Mouse (Mus musculus) CH12.LX (cell line): ENCODE measurements at regions not wholly inside any gene's neighbourhood (a gene's known extent, or its start where the extent isn't known, plus 50 kb on each side); places are given as distances from the start of the nearest gene placed in this dataset.

Source experiments
- DNase-seq: peaks from one replicate; pipeline ENCODE4 v3.0.0-alpha.2; 2013; ENCODE audit errors: extremely low read depth
- H3K27ac ChIP-seq: 2 replicates; pipeline ENCODE4 v1.5.1; 2012; ENCODE audit warnings: low read depth, mild to moderate bottlenecking, control low read depth, moderate library complexity; ENCODE audit not compliant: insufficient read depth
- H3K27me3 ChIP-seq: replicated peaks from 2 replicates; pipeline ENCODE3; 2012; ENCODE audit warnings: inconsistent platforms
- H3K36me3 ChIP-seq, 2 experiments: replicated peaks in 1 of 2; 2 replicates each; pipeline versions ENCODE3 to v1.6.1; 2012; ENCODE audit warnings: inconsistent platforms in 1 of 2, low read length in 1 of 2, mild to moderate bottlenecking in 1 of 2, mixed read lengths in 1 of 2, moderate library complexity in 1 of 2; ENCODE audit not compliant: control insufficient read depth in 1 of 2, insufficient read depth in 1 of 2
- H3K4me1 ChIP-seq, 2 experiments: 2 replicates each; pipeline ENCODE4 v1.6.1; 2012; ENCODE audit warnings: inconsistent platforms in 1 of 2, moderate library complexity in 1 of 2; ENCODE audit not compliant: insufficient read depth in 2 of 2, control insufficient read depth in 1 of 2
- H3K4me2 ChIP-seq: 2 replicates; pipeline ENCODE4 v1.6.1; 2012; ENCODE audit warnings: low read depth, mild to moderate bottlenecking, control low read depth; ENCODE audit not compliant: poor library complexity, insufficient read depth, severe bottlenecking
- H3K4me3 ChIP-seq, 3 experiments: fragments of 150-350 bp in 1 of 3; sonication (generic) in 1 of 3; replicated peaks in 1 of 3; 2 replicates each; pipeline versions ENCODE3 to v1.5.1; 2011 to 2012; ENCODE audit warnings: low read depth in 2 of 3, low read length in 2 of 3, mild to moderate bottlenecking in 2 of 3, moderate library complexity in 2 of 3, control low read depth in 1 of 3, improper control_type of control experiment in 1 of 3, inconsistent platforms in 1 of 3, mixed read lengths in 1 of 3; ENCODE audit not compliant: poor library complexity in 1 of 3
- H3K79me2 ChIP-seq: replicated peaks from 2 replicates; pipeline ENCODE4 v1.6.1; 2012; ENCODE audit warnings: mild to moderate bottlenecking, moderate library complexity; ENCODE audit not compliant: control insufficient read depth, poor library complexity, insufficient read depth, severe bottlenecking; ENCODE audit errors: extremely low read depth
- H3K9ac ChIP-seq: 2 replicates; pipeline ENCODE4 v1.6.1; 2012; ENCODE audit warnings: low read depth, mild to moderate bottlenecking, control low read depth, moderate library complexity; ENCODE audit not compliant: insufficient read depth
- H3K9me3 ChIP-seq: replicated peaks from 2 replicates; pipeline ENCODE3; 2012; ENCODE audit warnings: low read length, inconsistent platforms, mixed read lengths
- BHLHE40 ChIP-seq: IDR thresholded peaks from 2 replicates; pipeline ENCODE4 v1.6.1; 2011; ENCODE audit warnings: mild to moderate bottlenecking, low read depth, low read length, improper control_type of control experiment
- CTCF ChIP-seq, 2 experiments: IDR thresholded peaks in 1 of 2; conservative IDR thresholded peaks in 1 of 2; 2 replicates each; pipeline ENCODE4 v1.5.1; 2011 to 2012; ENCODE audit warnings: low read depth in 2 of 2, low read length in 2 of 2, improper control_type of control experiment in 1 of 2, inconsistent platforms in 1 of 2, mild to moderate bottlenecking in 1 of 2, moderate library complexity in 1 of 2
- E2F4 ChIP-seq: IDR thresholded peaks from 2 replicates; pipeline ENCODE4 v1.6.1; 2011; ENCODE audit warnings: low read depth, low read length, improper control_type of control experiment; ENCODE audit not compliant: insufficient replicate concordance
- EP300 ChIP-seq: IDR thresholded peaks from 2 replicates; pipeline ENCODE4 v1.6.1; 2011; ENCODE audit warnings: low read length, improper control_type of control experiment
- ETS1 ChIP-seq: conservative IDR thresholded peaks from 2 replicates; pipeline ENCODE4 v1.6.1; 2012; ENCODE audit warnings: low read depth, mild to moderate bottlenecking, inconsistent platforms, low read length, improper control_type of control experiment, moderate library complexity
- GABPA ChIP-seq: IDR thresholded peaks from 2 replicates; pipeline ENCODE4 v1.6.1; 2012; ENCODE audit warnings: low read depth, low read length, improper control_type of control experiment, inconsistent platforms; ENCODE audit not compliant: insufficient replicate concordance
- HCFC1 ChIP-seq: IDR thresholded peaks from 2 replicates; pipeline ENCODE4 v1.6.1; 2012; ENCODE audit warnings: low read depth, mild to moderate bottlenecking, inconsistent platforms, low read length, improper control_type of control experiment
- IRF4 ChIP-seq: IDR thresholded peaks from 2 replicates; pipeline ENCODE4 v1.6.1; 2014; ENCODE audit warnings: low read depth, mild to moderate bottlenecking, inconsistent platforms, low read length, improper control_type of control experiment
- MAFK ChIP-seq: IDR thresholded peaks from 2 replicates; pipeline ENCODE4 v1.6.1; 2011; ENCODE audit warnings: low read length, improper control_type of control experiment; ENCODE audit not compliant: insufficient replicate concordance
- MEF2A ChIP-seq: IDR thresholded peaks from 2 replicates; pipeline ENCODE4 v1.6.1; 2014; ENCODE audit warnings: low read depth, mild to moderate bottlenecking, inconsistent platforms, low read length, improper control_type of control experiment, borderline replicate concordance
- MXI1 ChIP-seq: IDR thresholded peaks from 2 replicates; pipeline ENCODE4 v1.6.1; 2011; ENCODE audit warnings: mild to moderate bottlenecking, low read depth, low read length, improper control_type of control experiment
- MYC ChIP-seq: IDR thresholded peaks from 2 replicates; pipeline ENCODE4 v1.6.1; 2011; ENCODE audit warnings: low read depth, mild to moderate bottlenecking, improper control_type of control experiment, low read length
- NRF1 ChIP-seq: IDR thresholded peaks from 2 replicates; pipeline ENCODE4 v1.6.1; 2014; ENCODE audit warnings: low read depth, mild to moderate bottlenecking, inconsistent platforms, low read length, improper control_type of control experiment, moderate library complexity
- PAX5 ChIP-seq: IDR thresholded peaks from 2 replicates; pipeline ENCODE4 v1.6.1; 2012; ENCODE audit warnings: low read length, inconsistent platforms, mixed read lengths
- POLR2A ChIP-seq: IDR thresholded peaks from 2 replicates; pipeline ENCODE4 v1.6.1; 2011; ENCODE audit warnings: low read depth, mild to moderate bottlenecking, improper control_type of control experiment, low read length
- RAD21 ChIP-seq: IDR thresholded peaks from 2 replicates; pipeline ENCODE4 v1.6.1; 2011; ENCODE audit warnings: low read depth, mild to moderate bottlenecking, low read length, improper control_type of control experiment, moderate library complexity
- RCOR1 ChIP-seq: conservative IDR thresholded peaks from 2 replicates; pipeline ENCODE4 v1.6.1; 2012; ENCODE audit warnings: low read depth, mild to moderate bottlenecking, inconsistent platforms, low read length, improper control_type of control experiment
- SMC3 ChIP-seq: IDR thresholded peaks from 2 replicates; pipeline ENCODE4 v1.6.1; 2011; ENCODE audit warnings: low read depth, low read length, improper control_type of control experiment
- TBP ChIP-seq: conservative IDR thresholded peaks from 2 replicates; pipeline ENCODE4 v1.6.1; 2011; ENCODE audit warnings: low read depth, low read length, improper control_type of control experiment
- TCF12 ChIP-seq: IDR thresholded peaks from 2 replicates; pipeline ENCODE4 v1.6.1; 2014; ENCODE audit warnings: low read depth, mild to moderate bottlenecking, inconsistent platforms, low read length, improper control_type of control experiment
- UBTF ChIP-seq: IDR thresholded peaks from 2 replicates; pipeline ENCODE4 v1.6.1; 2012; ENCODE audit warnings: low read depth, mild to moderate bottlenecking, inconsistent platforms, low read length, improper control_type of control experiment, moderate library complexity
- USF1 ChIP-seq: IDR thresholded peaks from 2 replicates; pipeline ENCODE4 v1.6.1; 2014; ENCODE audit warnings: low read depth, mild to moderate bottlenecking, inconsistent platforms, low read length, improper control_type of control experiment
- USF2 ChIP-seq: conservative IDR thresholded peaks from 2 replicates; pipeline ENCODE4 v1.6.1; 2011; ENCODE audit warnings: low read depth, low read length, improper control_type of control experiment
- ZNF384 ChIP-seq: IDR thresholded peaks from 2 replicates; pipeline ENCODE4 v1.6.1; 2012; ENCODE audit warnings: low read depth, low read length, improper control_type of control experiment, inconsistent platforms
- dilution Hi-C: fragments of 300-500 bp; cut with MboI; formaldehyde crosslinking; loops from 2 replicates; pipeline ENCODE4 v1.14.3; 2020; ENCODE audit warnings: low sequenced_read_pairs; ENCODE audit not compliant: extremely low pct_unique_long_range_greater_than_20kb, extremely low pct_ligation_motif_present
- in situ Hi-C: fragments of 300-500 bp; cut with MboI; formaldehyde crosslinking; loops from 3 replicates; pipeline ENCODE4 v1.14.3; 2019; ENCODE audit warnings: low sequenced_read_pairs, low pct_ligation_motif_present, low pct_unique_long_range_greater_than_20kb, mixed read lengths

GRCm38 (mm10) chr6:41152101-41152500, 116.8 kb upstream of the 2210010C04Rik start:
- H3K4me2 ChIP-seq = no peak overlapping the region
- no peaks in the 10 kb centered on the region for H3K9me3 ChIP-seq
- H3K4me1 ChIP-seq = no peaks in the 10 kb centered on the region
- no peaks in the 10 kb centered on the region for H3K79me2 ChIP-seq
- no peak for DNase-seq
- in situ Hi-C loops (no loop called here), dilution Hi-C loops (no loop called here)
- no peak for TF ChIP-seq RAD21
- no peak for TF ChIP-seq ZNF384
- no peak for TF ChIP-seq GABPA
- no peak for TF ChIP-seq HCFC1
- TF ChIP-seq NRF1 = no peak
- no peak for TF ChIP-seq SMC3
- no peak for TF ChIP-seq E2F4
- no peak for TF ChIP-seq IRF4
- no peak for TF ChIP-seq UBTF
- no peak for TF ChIP-seq MXI1
- TF ChIP-seq ETS1 = no peak
- no peak for TF ChIP-seq MEF2A
- no peak for TF ChIP-seq RCOR1
- TF ChIP-seq USF1 = no peak
- no peaks in the 10 kb centered on the region for H3K36me3 ChIP-seq
- H3K27ac ChIP-seq = no peak overlapping the region
- H3K4me3 ChIP-seq = no peak overlapping the region
- H3K9ac ChIP-seq = no peak overlapping the region
- H3K27me3 ChIP-seq = no peaks in the 10 kb centered on the region

GRCm38 (mm10) chr6:41151542-41151941, 116.2 kb upstream of the 2210010C04Rik start:
- Histone ChIP-seq H3K79me2 (no peaks in the 10 kb centered on the region), H3K4me1 (no peaks in the 10 kb centered on the region), H3K4me3 (no peak overlapping the region), H3K9me3 (no peaks in the 10 kb centered on the region), H3K27ac (no peak overlapping the region), H3K4me2 (no peak overlapping the region; the same call in 1 of the 2 replicates), H3K9ac (no peak overlapping the region), H3K27me3 (no peaks in the 10 kb centered on the region), H3K36me3 (no peaks in the 10 kb centered on the region)
- no peak for DNase-seq
- dilution Hi-C loops = no loop called here
- no peak for TF ChIP-seq POLR2A
- no peak for TF ChIP-seq TBP
- TF ChIP-seq BHLHE40 = no peak
- no peak for TF ChIP-seq PAX5
- TF ChIP-seq EP300 = no peak
- TF ChIP-seq ETS1 = no peak
- TF ChIP-seq MAFK = no peak
- no peak for TF ChIP-seq UBTF
- TF ChIP-seq RCOR1 = no peak
- TF ChIP-seq MYC = no peak
- TF ChIP-seq ZNF384 = no peak
- no peak for TF ChIP-seq CTCF (conservative IDR thresholded peaks at IDR 0.05 in 1 of 2, IDR thresholded peaks at IDR 0.05 in 1 of 2; ENCODE audit: low read depth in 2 of 2, low read length in 2 of 2)
- no peak for TF ChIP-seq USF2
- no peak for TF ChIP-seq MEF2A
- no peak for TF ChIP-seq NRF1
- no peak for TF ChIP-seq TCF12
- in situ Hi-C loops = no loop called here
